Mouse (Mus musculus): ENCODE data around the gene Wasf2.

DNA sequence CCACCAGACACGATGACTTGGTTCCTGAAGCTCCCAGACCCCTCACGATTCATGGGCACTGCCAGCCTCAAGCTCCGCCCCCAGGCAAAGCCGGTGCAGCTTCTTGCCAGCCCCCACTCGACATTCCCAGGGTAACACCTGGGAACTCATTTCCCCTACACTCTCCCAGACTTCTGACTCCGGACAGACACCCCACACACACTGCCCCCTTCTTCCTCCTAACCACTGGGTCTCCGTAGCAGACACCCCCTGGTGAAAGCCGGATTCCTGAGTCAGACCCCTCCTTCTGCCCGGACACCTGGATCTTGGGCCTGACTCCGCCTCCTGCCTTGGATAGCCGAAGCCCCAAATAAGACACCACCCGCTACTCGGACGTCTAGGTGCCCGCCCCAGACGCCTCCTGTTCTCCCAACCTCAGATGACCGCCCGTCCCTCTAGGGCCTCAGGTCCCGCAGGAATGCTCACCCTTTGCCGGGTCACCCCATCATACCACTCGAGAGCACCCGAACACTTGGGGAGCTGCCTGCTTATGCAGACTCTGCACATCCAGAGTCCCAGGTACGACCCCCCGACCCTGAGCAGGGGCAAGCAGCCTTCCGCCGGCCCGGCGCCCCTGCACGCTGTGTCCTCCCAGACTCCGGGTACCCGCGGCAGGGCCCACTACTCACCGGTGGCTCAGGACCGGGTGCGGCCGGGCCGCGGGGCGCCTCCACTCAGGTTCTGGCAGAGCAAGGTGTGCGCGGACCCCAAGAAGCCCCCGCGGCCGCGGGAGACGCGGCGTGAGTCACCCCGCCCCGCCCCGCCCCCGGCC, 81.7 kb downstream of the Wasf2 start, which contains the start of the genes Cd164l2 and Gpr3:
- TF ChIP-seq CTCF (IDR thresholded peaks at IDR 0.05; ENCODE audit: extremely low read depth, insufficient read length, insufficient replicate concordance, low read depth, low read length) (no peak), POLR2A (IDR thresholded peaks at IDR 0.05; ENCODE audit: low read depth, low read length) (no peak)

All from small intestine, adult 2 months (tissue).